Mouse (Mus musculus): ENCODE data around the gene Wdr78.
A peak's percentile ranks its signal among the peaks of the same experiment; 100 is the strongest.

The Wdr78 gene

GRCm38 (mm10) chr4:103056909-103057308 lies 57.4 kb downstream of the Wdr78 start:
- DNase-seq (ENCODE audit: low spot score), result no peak

GRCm38 (mm10) chr4:103048046-103048445 lies 66.3 kb downstream of the Wdr78 start:
- peak; percentile 6 for DNase-seq (ENCODE audit: low spot score)

GRCm38 (mm10) chr4:103042997-103043396 lies 71.4 kb downstream of the Wdr78 start:
- DNase-seq (ENCODE audit: low spot score), result no peak

GRCm38 (mm10) chr4:103039838-103040191 lies 74.5 kb downstream of the Wdr78 start:
- no peak for DNase-seq (ENCODE audit: low spot score)

- no peak for DNase-seq (ENCODE audit: low spot score)
These were observed 75.1 kb downstream of the Wdr78 start for GRCm38 (mm10) chr4:103039103-103039837.

- no peak for DNase-seq (ENCODE audit: low spot score)
These were observed 85.9 kb downstream of the Wdr78 start for GRCm38 (mm10) chr4:103028177-103029088.

GRCm38 (mm10) chr4:103027745-103028144 lies 86.6 kb downstream of the Wdr78 start:
- DNase-seq (ENCODE audit: low spot score), result no peak

- DNase-seq (ENCODE audit: low spot score), result no peak
These were observed 87.7 kb downstream of the Wdr78 start, which contains the start of gene Insl5 for GRCm38 (mm10) chr4:103026621-103027020. Insl5 (minus strand) TSS chr4:103026842.

GRCm38 (mm10) chr4:103013490-103013889 lies 100.9 kb downstream of the Wdr78 start:
- no peak for DNase-seq (ENCODE audit: low spot score)

- DNase-seq (ENCODE audit: low spot score), result no peak
These were observed 102.5 kb downstream of the Wdr78 start for GRCm38 (mm10) chr4:103011823-103012222.

GRCm38 (mm10) chr4:103010734-103011133 lies 103.6 kb downstream of the Wdr78 start:
- DNase-seq (ENCODE audit: low spot score), result no peak

GRCm38 (mm10) chr4:103006943-103007418 lies 107.4 kb downstream of the Wdr78 start:
- DNase-seq (ENCODE audit: low spot score), result no peak

GRCm38 (mm10) chr4:103006266-103006665 lies 108.1 kb downstream of the Wdr78 start:
- DNase-seq (ENCODE audit: low spot score), result no peak

GRCm38 (mm10) chr4:103005190-103005945 lies 109.0 kb downstream of the Wdr78 start:
- DNase-seq (ENCODE audit: low spot score), result no peak

GRCm38 (mm10) chr4:103004681-103005080 lies 109.7 kb downstream of the Wdr78 start:
- no peak for DNase-seq (ENCODE audit: low spot score)

- DNase-seq (ENCODE audit: low spot score), result no peak
These were observed 122.7 kb downstream of the Wdr78 start for GRCm38 (mm10) chr4:102991685-102992084.

GRCm38 (mm10) chr4:102990595-102991340 lies 123.6 kb downstream of the Wdr78 start:
- DNase-seq (ENCODE audit: low spot score), result no peak

- no peak for DNase-seq (ENCODE audit: low spot score)
These were observed 124.3 kb downstream of the Wdr78 start for GRCm38 (mm10) chr4:102990016-102990415.

- DNase-seq (ENCODE audit: low spot score), result no peak
These were observed 125.0 kb downstream of the Wdr78 start for GRCm38 (mm10) chr4:102989391-102989790.

GRCm38 (mm10) chr4:102988526-102988925 lies 125.8 kb downstream of the Wdr78 start:
- no peak for DNase-seq (ENCODE audit: low spot score)
